Mouse (Mus musculus) lung, postnatal 0 days (tissue): ENCODE measurements around the gene Marveld2. TPM values are rescaled to one million over a fixed set of nuclear protein-coding genes. Genes with fewer than 3 reads are reported as not detected.

Source experiments
- ATAC-seq: fragments of 200-750 bp; cut with Nextera tagmentation; 2 replicates; pipeline ENCODE4 v1.8.0; 2017; ENCODE audit warnings: moderate library complexity
- DNase-seq: peaks from one replicate; pipeline ENCODE4 v3.0.0-alpha.2; 2016; ENCODE audit warnings: low spot score
- H3K27ac ChIP-seq: fragments of 300-500 bp; sonication (generic); 2 replicates; pipeline ENCODE4 v1.5.1; 2014; ENCODE audit warnings: antibody characterized with exemption, mild to moderate bottlenecking, low read length, mixed read lengths
- H3K27me3 ChIP-seq: fragments of 300-500 bp; sonication (generic); replicated peaks from 2 replicates; pipeline ENCODE4 v1.6.1; 2014; ENCODE audit warnings: low read length, mixed read lengths; ENCODE audit not compliant: insufficient read depth
- H3K36me3 ChIP-seq: fragments of 300-500 bp; sonication (generic); 2 replicates; pipeline ENCODE4 v1.6.1; 2014; ENCODE audit warnings: low read length, mixed read lengths; ENCODE audit not compliant: insufficient read depth
- H3K4me1 ChIP-seq: fragments of 300-500 bp; sonication (generic); 2 replicates; pipeline ENCODE4 v1.6.1; 2014; ENCODE audit warnings: antibody characterized with exemption, low read depth, low read length, mixed read lengths; ENCODE audit not compliant: insufficient read depth
- H3K4me2 ChIP-seq: fragments of 300-500 bp; sonication (generic); replicated peaks from 2 replicates; pipeline ENCODE4 v1.6.1; 2014; ENCODE audit warnings: low read depth, mild to moderate bottlenecking, low read length, moderate library complexity, mixed read lengths
- H3K4me3 ChIP-seq: fragments of 300-500 bp; sonication (generic); 2 replicates; pipeline ENCODE4 v1.5.1; 2014; ENCODE audit warnings: low read depth, low read length
- H3K9ac ChIP-seq: fragments of 300-500 bp; sonication (generic); replicated peaks from 2 replicates; pipeline ENCODE4 v1.6.1; 2014; ENCODE audit warnings: low read depth, mild to moderate bottlenecking
- H3K9me3 ChIP-seq: fragments of 300-500 bp; sonication (generic); 2 replicates; pipeline ENCODE4 v1.6.1; 2016; ENCODE audit warnings: low read length, mixed read lengths
- CTCF ChIP-seq: IDR thresholded peaks from 2 replicates; pipeline ENCODE4 v1.5.1; 2016; ENCODE audit warnings: antibody characterized with exemption, mild to moderate bottlenecking
- EP300 ChIP-seq: IDR thresholded peaks from 2 replicates; pipeline ENCODE4 v1.6.1; 2016; ENCODE audit warnings: antibody characterized with exemption, mild to moderate bottlenecking, control low read depth
- WGBS: fragments of 180-500 bp; shearing (Covaris S2); extraction: QIAGEN DNeasy Blood & Tissue Kit; methylation state at CpG from one replicate; pipeline ENCODE4 v1.1.7; 2014; 5-methylcytosine and 5-hydroxymethylcytosine counted together
- polyA plus RNA-seq: library from polyadenylated mRNA; unstranded; fragments of >200 nt; fragmentation: Nextera tagmentation; extraction: Ambion mirVana; gene quantifications from 2 replicates; pipeline ENCODE4 v1.2.1, GENCODE M21; 2015

Marveld2 gene
- polyA plus RNA-seq, 1 experiment from 2014 or later = 11.8 TPM

- TF ChIP-seq EP300 (no peak), CTCF (no peak)
Measured at GRCm38 (mm10) chr13:100648223-100648622, 31.5 kb upstream of the Marveld2 start.

GRCm38 (mm10) chr13:100642471-100643209, 25.9 kb upstream of the Marveld2 start:
- Histone ChIP-seq H3K27me3 (no peaks in the 10 kb centered on the region), H3K9ac (no peak overlapping the region), H3K9me3 (no peaks in the 10 kb centered on the region), H3K27ac (no peak overlapping the region), H3K36me3 (peaks cover 13% of the 10 kb centered on the region), H3K4me2 (no peak overlapping the region), H3K4me3 (no peak overlapping the region), H3K4me1 (no peaks in the 10 kb centered on the region)
- TF ChIP-seq CTCF = no peak
- no peak for TF ChIP-seq EP300
- 87% methylated on average over 4 of the region's 4 CpGs for WGBS
- ATAC-seq (no peak), DNase-seq (no peak)

More at GRCm38 (mm10) chr13:100648223-100648622, 31.5 kb upstream of the Marveld2 start:
- Histone ChIP-seq H3K9ac (no peak overlapping the region), H3K9me3 (no peaks in the 10 kb centered on the region), H3K27me3 (no peaks in the 10 kb centered on the region), H3K4me3 (no peak overlapping the region), H3K27ac (no peak overlapping the region), H3K4me2 (no peak overlapping the region), H3K36me3 (peaks cover 7% of the 10 kb centered on the region; the same call in 1 of the 2 replicates), H3K4me1 (peaks cover 6% of the 10 kb centered on the region; the same call in 1 of the 2 replicates)
- 90% methylated on average over 8 of the region's 8 CpGs for WGBS
- DNase-seq (no peak), ATAC-seq (no peak)

- Histone ChIP-seq H3K4me3 (no peak overlapping the region), H3K27ac (no peak overlapping the region), H3K9ac (no peak overlapping the region), H3K9me3 (no peaks in the 10 kb centered on the region), H3K36me3 (peaks cover 17% of the 10 kb centered on the region; the same call in 1 of the 2 replicates), H3K4me2 (no peak overlapping the region), H3K4me1 (no peaks in the 10 kb centered on the region), H3K27me3 (no peaks in the 10 kb centered on the region)
- no peak for DNase-seq
- no peak for ATAC-seq
- no peak for TF ChIP-seq EP300
- no peak for TF ChIP-seq CTCF
- WGBS = 83% methylated on average over 3 of the region's 3 CpGs
Measured at GRCm38 (mm10) chr13:100634106-100634691, 17.4 kb upstream of the Marveld2 start.

GRCm38 (mm10) chr13:100622241-100622640, 5.5 kb upstream of the Marveld2 start:
- Histone ChIP-seq H3K27me3 (no peaks in the 10 kb centered on the region), H3K4me1 (no peaks in the 10 kb centered on the region), H3K4me2 (no peak overlapping the region), H3K9me3 (no peaks in the 10 kb centered on the region), H3K36me3 (peaks cover 14% of the 10 kb centered on the region), H3K27ac (no peak overlapping the region), H3K9ac (no peak overlapping the region), H3K4me3 (no peak overlapping the region)
- no peak for DNase-seq
- ATAC-seq = no peak
- TF ChIP-seq EP300 = no peak
- TF ChIP-seq CTCF = no peak
- WGBS = 71% methylated on average over 4 of the region's 4 CpGs

GRCm38 (mm10) chr13:100617583-100617982, 812 bp upstream of the Marveld2 start:
- TF ChIP-seq CTCF (no peak), EP300 (no peak)
- ATAC-seq = no peak
- Histone ChIP-seq H3K27ac (0 out of 2 replicates have a peak overlapping the region, but pooled peaks have one; percentile 16), H3K9ac (no peak overlapping the region), H3K27me3 (no peaks in the 10 kb centered on the region), H3K4me2 (no peak overlapping the region), H3K4me1 (no peaks in the 10 kb centered on the region), H3K36me3 (peaks cover 5% of the 10 kb centered on the region; the same call in 1 of the 2 replicates), H3K4me3 (no peak overlapping the region), H3K9me3 (no peaks in the 10 kb centered on the region)
- no peak for DNase-seq
- WGBS = 83% methylated on average over 13 of the region's 13 CpGs

GRCm38 (mm10) chr13:100612903-100613302, 3.9 kb downstream of the Marveld2 start:
- ATAC-seq (no peak), DNase-seq (no peak)
- H3K27me3 ChIP-seq = no peaks in the 10 kb centered on the region

More at GRCm38 (mm10) chr13:100612903-100613302, 3.9 kb downstream of the Marveld2 start:
- no peak overlapping the region for H3K27ac ChIP-seq
- WGBS = 61% methylated on average over 2 of the region's 2 CpGs
- H3K4me2 ChIP-seq = no peak overlapping the region
- TF ChIP-seq CTCF (peak; percentile 32), EP300 (no peak)
- no peak overlapping the region for H3K4me3 ChIP-seq
- H3K4me1 ChIP-seq = no peaks in the 10 kb centered on the region
- no peaks in the 10 kb centered on the region for H3K9me3 ChIP-seq
- no peaks in the 10 kb centered on the region for H3K36me3 ChIP-seq
- no peak overlapping the region for H3K9ac ChIP-seq
